Mouse (Mus musculus) spleen, adult 18-20 months (tissue): ENCODE data around the gene Psmd2.

Experiments
- DNase-seq, 2 experiments: peaks; one replicate each; pipeline ENCODE4 v3.0.0; 2022; ENCODE audit warnings: mixed read lengths in 2 of 2

Gene Psmd2

GRCm38 (mm10) chr16:20702522-20702893 is 51.1 kb downstream of the Psmd2 start:
- peak in 1 of 2 experiments; percentile 38 for DNase-seq

GRCm38 (mm10) chr16:20703071-20703470 is 51.6 kb downstream of the Psmd2 start:
- no peak for DNase-seq

- no peak for DNase-seq
These were observed 52.4 kb downstream of the Psmd2 start for GRCm38 (mm10) chr16:20703699-20704400.

- DNase-seq: no peak
These were observed 54.3 kb downstream of the Psmd2 start for GRCm38 (mm10) chr16:20705786-20706185.

- DNase-seq: no peak
These were observed 55.1 kb downstream of the Psmd2 start for GRCm38 (mm10) chr16:20706407-20707055.

GRCm38 (mm10) chr16:20708220-20708938 is 56.9 kb downstream of the Psmd2 start:
- no peak for DNase-seq

- DNase-seq: peak in 1 of 2 experiments; percentile 61
These were observed 57.7 kb downstream of the Psmd2 start for GRCm38 (mm10) chr16:20708939-20709734.

GRCm38 (mm10) chr16:20710370-20710769 is 58.9 kb downstream of the Psmd2 start:
- DNase-seq: no peak

GRCm38 (mm10) chr16:20710810-20711209 is 59.4 kb downstream of the Psmd2 start:
- no peak for DNase-seq

- DNase-seq: no peak
These were observed 60.7 kb downstream of the Psmd2 start for GRCm38 (mm10) chr16:20712190-20712589.

- DNase-seq: no peak
These were observed 61.4 kb downstream of the Psmd2 start for GRCm38 (mm10) chr16:20712889-20713288.
